Mouse (Mus musculus) urinary bladder, postnatal 4 days (tissue): ENCODE results near the gene Tceal1.
"Not testable (repeated sequence)": the region's sequence is repeated elsewhere in the genome, so short reads cannot be mapped to it uniquely, and the experiment has no call there.

Experiments used
- DNase-seq, 2 experiments: peaks; one replicate each; pipeline ENCODE4 v3.0.0; 2021 to 2022; ENCODE audit warnings: low spot score in 2 of 2

Gene Tceal1

GRCm38 (mm10) chrX:136707446-136708167, at the start of gene Tceal1:
Gene Tceal1, plus strand, starts transcription at chrX:136707982.
- peak in 1 of 2 experiments; percentile 28 for DNase-seq

GRCm38 (mm10) chrX:136666281-136666706, 41.5 kb upstream of the Tceal1 start:
- DNase-seq: no peak

- DNase-seq: not testable (repeated sequence)
These were observed 40.9 kb upstream of the Tceal1 start for GRCm38 (mm10) chrX:136666762-136667464.

- no peak for DNase-seq
These were observed 39.0 kb upstream of the Tceal1 start for GRCm38 (mm10) chrX:136668794-136669193.

- DNase-seq: no peak
These were observed 26.8 kb upstream of the Tceal1 start for GRCm38 (mm10) chrX:136680989-136681388.

GRCm38 (mm10) chrX:136691606-136692293, 16.0 kb upstream of the Tceal1 start:
- DNase-seq: not testable (repeated sequence)

- no peak for DNase-seq
These were observed 15.5 kb upstream of the Tceal1 start for GRCm38 (mm10) chrX:136692294-136692675.

GRCm38 (mm10) chrX:136693196-136693595, 14.6 kb upstream of the Tceal1 start:
- no peak for DNase-seq

GRCm38 (mm10) chrX:136708168-136708681, 443 bp downstream of the Tceal1 start:
- peak in 1 of 2 experiments; percentile 28 for DNase-seq

GRCm38 (mm10) chrX:136708782-136709181, 1.0 kb downstream of the Tceal1 start:
- no peak for DNase-seq

GRCm38 (mm10) chrX:136714742-136715474, 7.1 kb downstream of the Tceal1 start:
- not testable (repeated sequence) for DNase-seq

GRCm38 (mm10) chrX:136732016-136732415, 24.2 kb downstream of the Tceal1 start:
- DNase-seq: no peak

- DNase-seq: no peak
These were observed 32.5 kb downstream of the Tceal1 start for GRCm38 (mm10) chrX:136740087-136740790.

GRCm38 (mm10) chrX:136740791-136741650, 33.2 kb downstream of the Tceal1 start:
- peak; percentile 87 to 91 for DNase-seq

- peak; percentile 79 to 84 for DNase-seq
These were observed 33.9 kb downstream of the Tceal1 start for GRCm38 (mm10) chrX:136741651-136742201.

- no peak for DNase-seq
These were observed 34.5 kb downstream of the Tceal1 start for GRCm38 (mm10) chrX:136742241-136742640.

GRCm38 (mm10) chrX:136742661-136743103, 34.9 kb downstream of the Tceal1 start:
- DNase-seq: peak in 1 of 2 experiments; percentile 26

- no peak for DNase-seq
These were observed 35.7 kb downstream of the Tceal1 start, which contains the start of gene Morf4l2 for GRCm38 (mm10) chrX:136743459-136743858. Gene Morf4l2, minus strand, starts transcription at chrX:136743690.

- no peak for DNase-seq
These were observed 36.9 kb downstream of the Tceal1 start for GRCm38 (mm10) chrX:136744663-136745062.
